Mouse (Mus musculus): Measurements from ENCODE around the gene Col18a1.

GRCm38 (mm10) chr10:77033323-77034025 is 132.9 kb downstream of the Col18a1 start:
- TF ChIP-seq CTCF (conservative IDR thresholded peaks at IDR 0.05; ENCODE audit: insufficient read depth, insufficient read length, low read depth, low read length) (no peak), POLR2A (IDR thresholded peaks at IDR 0.05; ENCODE audit: low read depth, low read length) (peak; percentile 0)
